Mouse (Mus musculus): Measurements from ENCODE around the gene Maml3. TPM values are rescaled to one million over a fixed set of nuclear protein-coding genes. Genes with fewer than 3 reads are reported as not detected.

Maml3 gene
- polyA plus RNA-seq, 1 experiment from 2014 or later: 9.2 TPM

GRCm38 (mm10) chr3:51912214-51912613 is 192.7 kb downstream of the Maml3 start:
- no peaks in the 10 kb centered on the region for H3K9me3 ChIP-seq
- peaks cover 28% of the 10 kb centered on the region for H3K4me1 ChIP-seq
- H3K27ac ChIP-seq: no peak overlapping the region
- no peaks in the 10 kb centered on the region for H3K27me3 ChIP-seq (replicated peaks)
- no peak overlapping the region for H3K4me3 ChIP-seq
- no peaks in the 10 kb centered on the region for H3K36me3 ChIP-seq
- no peak for ATAC-seq (ENCODE audit: low FRiP score, low read depth)
- H3K4me2 ChIP-seq (replicated peaks): no peak overlapping the region
- H3K9ac ChIP-seq: no peak overlapping the region
- WGBS: 64% methylated on average over 8 of the region's 8 CpGs

DNA sequence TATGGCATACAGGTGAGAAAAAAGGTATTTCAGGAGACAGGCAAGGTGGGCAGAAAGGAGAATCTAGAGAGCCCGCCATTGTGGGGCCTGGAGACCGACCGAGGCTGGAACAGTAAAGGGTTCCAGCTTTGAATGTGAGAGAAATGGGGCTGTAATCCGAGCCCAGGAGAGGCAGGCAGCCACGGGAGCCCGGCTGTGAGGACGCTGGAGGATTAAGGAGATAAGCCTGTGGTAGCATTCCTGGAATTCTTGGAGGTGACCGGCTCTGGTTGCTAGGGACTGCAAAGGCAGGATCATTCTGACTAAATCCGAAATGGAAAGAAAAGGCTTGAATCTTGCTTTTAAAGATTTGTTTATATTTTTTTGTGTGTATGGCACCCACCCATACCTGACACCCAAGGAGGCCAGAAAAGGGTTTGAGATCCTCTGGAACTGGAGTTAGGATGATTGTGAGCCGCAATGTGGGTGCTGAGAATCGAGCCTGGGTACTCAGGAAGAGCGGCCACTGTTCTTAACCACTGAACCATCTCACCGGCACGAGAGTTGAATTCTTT is 196.4 kb downstream of the Maml3 start:
- no peak for ATAC-seq (ENCODE audit: low FRiP score, low read depth)
- Histone ChIP-seq H3K27me3 (replicated peaks) (no peaks in the 10 kb centered on the region), H3K27ac (no peak overlapping the region), H3K9me3 (no peaks in the 10 kb centered on the region), H3K36me3 (no peaks in the 10 kb centered on the region), H3K4me1 (peaks cover 19% of the 10 kb centered on the region), H3K4me2 (replicated peaks) (no peak overlapping the region), H3K4me3 (no peak overlapping the region), H3K9ac (no peak overlapping the region)
- WGBS: 29% methylated on average over 14 of the region's 14 CpGs

DNA sequence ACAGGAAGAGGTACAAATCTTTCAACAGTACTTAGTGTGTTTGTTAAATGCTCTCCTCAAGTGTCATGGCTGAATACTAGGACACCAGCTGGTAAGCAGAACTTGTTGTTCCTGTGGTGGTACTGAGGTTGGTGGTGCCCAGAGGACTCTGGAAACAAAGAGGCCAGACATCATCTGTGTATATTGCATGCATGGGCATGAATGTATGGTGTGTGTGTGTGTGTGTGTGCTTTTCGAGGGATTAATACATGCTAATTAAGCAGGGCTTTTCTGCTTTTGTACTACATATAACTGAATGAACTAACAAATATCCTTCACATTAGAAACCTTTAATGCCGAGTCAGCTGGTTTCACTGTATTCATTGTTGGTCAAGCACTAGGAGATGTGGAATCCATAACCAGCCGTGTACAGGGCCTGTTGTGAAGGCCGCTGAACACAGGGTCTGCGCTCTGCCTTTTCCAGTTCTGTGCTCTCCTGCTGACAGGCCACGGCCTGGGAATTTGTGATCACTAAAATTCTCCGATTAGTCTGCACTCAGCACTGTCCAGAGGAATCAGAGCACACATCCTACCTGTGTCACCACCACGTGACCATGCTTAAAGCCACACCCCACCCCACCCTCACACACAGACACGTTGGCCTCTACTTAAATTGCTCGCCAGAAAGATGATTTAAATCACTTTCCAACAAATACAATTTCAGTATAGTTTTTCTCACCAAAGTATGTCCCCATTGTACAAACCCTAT is 197.6 kb downstream of the Maml3 start:
- Histone ChIP-seq H3K4me2 (replicated peaks) (no peak overlapping the region), H3K9me3 (no peaks in the 10 kb centered on the region), H3K4me3 (no peak overlapping the region), H3K9ac (no peak overlapping the region), H3K27ac (no peak overlapping the region), H3K36me3 (no peaks in the 10 kb centered on the region), H3K27me3 (replicated peaks) (no peaks in the 10 kb centered on the region), H3K4me1 (peaks cover 17% of the 10 kb centered on the region)
- 61% methylated on average over 10 of the region's 10 CpGs for WGBS
- no peak for ATAC-seq (ENCODE audit: low FRiP score, low read depth)

DNA sequence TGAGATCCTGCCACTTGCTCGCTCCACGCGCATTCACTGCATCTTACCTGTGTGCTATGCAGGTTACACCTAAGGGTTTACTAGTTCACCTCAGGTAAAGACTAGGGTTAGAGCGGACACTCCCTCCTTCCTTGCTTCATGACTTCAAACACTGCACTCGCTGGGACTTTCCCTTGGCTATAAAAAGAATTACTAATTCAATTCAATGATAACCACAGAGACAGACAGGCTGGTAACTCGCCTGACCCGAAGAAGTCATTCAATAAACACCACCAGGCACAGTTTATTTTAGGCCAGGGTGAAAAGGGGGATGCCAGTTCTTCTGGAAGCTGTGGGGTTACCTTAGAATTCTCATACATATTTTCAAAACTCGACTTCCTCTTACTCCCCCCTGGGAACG is 199.0 kb downstream of the Maml3 start:
- H3K4me2 ChIP-seq (replicated peaks): no peak overlapping the region
- 85% methylated on average over 9 of the region's 9 CpGs for WGBS
- no peaks in the 10 kb centered on the region for H3K27me3 ChIP-seq (replicated peaks)
- H3K36me3 ChIP-seq: no peaks in the 10 kb centered on the region
- H3K27ac ChIP-seq: no peak overlapping the region
- no peaks in the 10 kb centered on the region for H3K9me3 ChIP-seq
- no peak overlapping the region for H3K9ac ChIP-seq
- H3K4me1 ChIP-seq: peaks cover 23% of the 10 kb centered on the region
- no peak overlapping the region for H3K4me3 ChIP-seq
- ATAC-seq (ENCODE audit: low FRiP score, low read depth): no peak

GRCm38 (mm10) chr3:51904357-51904855 is 200.5 kb downstream of the Maml3 start:
- no peaks in the 10 kb centered on the region for H3K36me3 ChIP-seq
- no peaks in the 10 kb centered on the region for H3K27me3 ChIP-seq (replicated peaks)
- no peaks in the 10 kb centered on the region for H3K9me3 ChIP-seq
- 61% methylated on average over 12 of the region's 12 CpGs for WGBS
- no peak overlapping the region for H3K9ac ChIP-seq
- H3K4me3 ChIP-seq: no peak overlapping the region
- no peak overlapping the region for H3K27ac ChIP-seq
- no peak for ATAC-seq (ENCODE audit: low FRiP score, low read depth)
- H3K4me2 ChIP-seq (replicated peaks): no peak overlapping the region
- peaks cover 26% of the 10 kb centered on the region for H3K4me1 ChIP-seq

GRCm38 (mm10) chr3:51901151-51901550 is 203.7 kb downstream of the Maml3 start:
- no peaks in the 10 kb centered on the region for H3K36me3 ChIP-seq
- no peak for ATAC-seq (ENCODE audit: low FRiP score, low read depth)
- H3K4me2 ChIP-seq (replicated peaks): no peak overlapping the region
- H3K9me3 ChIP-seq: no peaks in the 10 kb centered on the region
- H3K9ac ChIP-seq: no peak overlapping the region
- H3K27me3 ChIP-seq (replicated peaks): no peaks in the 10 kb centered on the region
- 62% methylated on average over 2 of the region's 2 CpGs for WGBS
- H3K4me1 ChIP-seq: peaks cover 18% of the 10 kb centered on the region; the same call in 1 of the 2 replicates
- no peak overlapping the region for H3K4me3 ChIP-seq
- H3K27ac ChIP-seq: no peak overlapping the region

GRCm38 (mm10) chr3:51894514-51894913 is 210.4 kb downstream of the Maml3 start:
- Histone ChIP-seq H3K27me3 (replicated peaks) (no peaks in the 10 kb centered on the region), H3K4me2 (replicated peaks) (no peak overlapping the region), H3K4me3 (no peak overlapping the region), H3K4me1 (peaks cover 7% of the 10 kb centered on the region), H3K9me3 (no peaks in the 10 kb centered on the region), H3K9ac (no peak overlapping the region), H3K36me3 (no peaks in the 10 kb centered on the region), H3K27ac (no peak overlapping the region)
- 66% methylated on average over 8 of the region's 8 CpGs for WGBS
- no peak for ATAC-seq (ENCODE audit: low FRiP score, low read depth)

GRCm38 (mm10) chr3:51891562-51892119 is 213.2 kb downstream of the Maml3 start:
- Histone ChIP-seq H3K9ac (no peak overlapping the region), H3K4me2 (replicated peaks) (no peak overlapping the region), H3K9me3 (no peaks in the 10 kb centered on the region), H3K36me3 (no peaks in the 10 kb centered on the region), H3K27ac (no peak overlapping the region), H3K4me1 (peaks cover 26% of the 10 kb centered on the region), H3K27me3 (replicated peaks) (no peaks in the 10 kb centered on the region), H3K4me3 (no peak overlapping the region)
- no peak for ATAC-seq (ENCODE audit: low FRiP score, low read depth)
- WGBS: 92% methylated on average over 10 of the region's 10 CpGs

- Histone ChIP-seq H3K27me3 (replicated peaks) (no peaks in the 10 kb centered on the region), H3K9me3 (no peaks in the 10 kb centered on the region), H3K9ac (peak overlapping the region; percentile 40; the same call in 1 of the 2 replicates), H3K4me2 (replicated peaks) (no peak overlapping the region), H3K4me3 (no peak overlapping the region), H3K4me1 (peaks cover 26% of the 10 kb centered on the region), H3K36me3 (no peaks in the 10 kb centered on the region), H3K27ac (peak overlapping the region; percentile 32; the same call in 1 of the 2 replicates)
- no peak for ATAC-seq (ENCODE audit: low FRiP score, low read depth)
- 58% methylated on average over 4 of the region's 4 CpGs for WGBS
Measured at GRCm38 (mm10) chr3:51890181-51890580, 214.7 kb downstream of the Maml3 start.

- peak overlapping the region; percentile 32; the same call in 1 of the 2 replicates for H3K27ac ChIP-seq
- WGBS: 53% methylated on average over 5 of the region's 5 CpGs
- H3K4me2 ChIP-seq (replicated peaks): no peak overlapping the region
- H3K4me1 ChIP-seq: peaks cover 26% of the 10 kb centered on the region
- H3K9ac ChIP-seq: peak overlapping the region; percentile 40; the same call in 1 of the 2 replicates
- H3K36me3 ChIP-seq: no peaks in the 10 kb centered on the region
- ATAC-seq (ENCODE audit: low FRiP score, low read depth): no peak
- H3K9me3 ChIP-seq: no peaks in the 10 kb centered on the region
- no peaks in the 10 kb centered on the region for H3K27me3 ChIP-seq (replicated peaks)
- no peak overlapping the region for H3K4me3 ChIP-seq
Measured at GRCm38 (mm10) chr3:51889776-51890175, 215.1 kb downstream of the Maml3 start.

- peak; percentile 87 for ATAC-seq (ENCODE audit: low FRiP score, low read depth)
- Histone ChIP-seq H3K4me3 (no peak overlapping the region), H3K9ac (peak overlapping the region; percentile 29; the same call in 1 of the 2 replicates), H3K36me3 (no peaks in the 10 kb centered on the region), H3K27ac (peak overlapping the region; percentile 69), H3K4me2 (replicated peaks) (peak overlapping the region; percentile 52), H3K4me1 (peaks cover 26% of the 10 kb centered on the region), H3K27me3 (replicated peaks) (no peaks in the 10 kb centered on the region), H3K9me3 (no peaks in the 10 kb centered on the region)
- 8% methylated on average over 20 of the region's 20 CpGs for WGBS
Measured at GRCm38 (mm10) chr3:51888662-51889433, 216.0 kb downstream of the Maml3 start.

DNA sequence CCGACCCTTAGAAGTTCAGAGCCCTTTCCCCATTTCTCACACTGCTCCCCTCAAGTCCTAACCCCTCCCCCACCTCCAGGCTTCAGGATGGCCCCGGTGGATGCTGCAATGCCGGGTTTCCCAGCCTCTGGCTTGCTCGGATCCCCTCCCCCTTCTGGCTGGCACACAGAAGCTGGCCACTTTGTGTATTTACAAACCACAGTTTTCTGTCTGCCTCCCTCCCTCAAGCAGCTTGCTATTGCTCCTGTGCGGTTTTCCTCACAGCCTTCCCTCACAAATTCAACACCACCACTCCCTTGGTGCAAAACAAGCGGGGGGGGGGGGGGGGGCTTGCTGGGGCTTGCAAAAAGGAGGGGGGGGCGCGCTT is 216.6 kb downstream of the Maml3 start:
- Histone ChIP-seq H3K9ac (peak overlapping the region; percentile 29; the same call in 1 of the 2 replicates), H3K27me3 (replicated peaks) (no peaks in the 10 kb centered on the region), H3K36me3 (no peaks in the 10 kb centered on the region), H3K4me1 (peaks cover 26% of the 10 kb centered on the region), H3K27ac (peak overlapping the region; percentile 69; the same call in 1 of the 2 replicates), H3K4me2 (replicated peaks) (peak overlapping the region; percentile 52), H3K4me3 (no peak overlapping the region), H3K9me3 (no peaks in the 10 kb centered on the region)
- 3% methylated on average over 8 of the region's 8 CpGs for WGBS
- ATAC-seq (ENCODE audit: low FRiP score, low read depth): peak; percentile 34; the same call in 1 of the 2 replicates

All from neural tube, embryonic 12.5 days (tissue).